Mouse (Mus musculus) urinary bladder, postnatal 10 days (tissue): ENCODE data around the gene Mrpl57.

Source experiments
- DNase-seq: peaks from one replicate; pipeline ENCODE4 v3.0.0; 2022; ENCODE audit warnings: low spot score

Gene Mrpl57

GRCm38 (mm10) chr14:57859520-57859919, 33.5 kb downstream of the Mrpl57 start:
- no peak for DNase-seq

DNA sequence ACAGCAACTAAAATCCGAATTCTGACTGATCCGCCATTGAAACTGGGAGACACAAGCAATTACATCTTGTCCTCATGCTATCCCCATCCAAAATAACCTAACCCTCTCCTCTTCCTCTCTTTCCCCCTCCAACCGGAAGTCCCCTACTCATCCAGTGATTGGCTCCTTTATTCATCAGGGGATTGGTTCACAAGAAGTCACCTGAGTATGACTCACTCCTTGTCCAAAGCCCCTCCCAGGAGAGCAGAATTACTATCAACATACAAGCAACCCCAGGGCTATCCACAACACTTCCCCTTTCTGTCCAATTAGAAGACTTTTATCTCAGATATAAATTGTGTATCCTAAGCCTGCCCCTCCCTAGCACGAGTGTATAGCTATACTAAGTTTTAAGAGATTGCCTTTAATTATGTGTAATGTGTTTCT, 36.0 kb downstream of the Mrpl57 start:
- DNase-seq, result no peak

- DNase-seq, result no peak
These were observed 37.1 kb downstream of the Mrpl57 start for GRCm38 (mm10) chr14:57863129-57863528.

GRCm38 (mm10) chr14:57865256-57865655, 39.2 kb downstream of the Mrpl57 start:
- DNase-seq, result no peak

DNA sequence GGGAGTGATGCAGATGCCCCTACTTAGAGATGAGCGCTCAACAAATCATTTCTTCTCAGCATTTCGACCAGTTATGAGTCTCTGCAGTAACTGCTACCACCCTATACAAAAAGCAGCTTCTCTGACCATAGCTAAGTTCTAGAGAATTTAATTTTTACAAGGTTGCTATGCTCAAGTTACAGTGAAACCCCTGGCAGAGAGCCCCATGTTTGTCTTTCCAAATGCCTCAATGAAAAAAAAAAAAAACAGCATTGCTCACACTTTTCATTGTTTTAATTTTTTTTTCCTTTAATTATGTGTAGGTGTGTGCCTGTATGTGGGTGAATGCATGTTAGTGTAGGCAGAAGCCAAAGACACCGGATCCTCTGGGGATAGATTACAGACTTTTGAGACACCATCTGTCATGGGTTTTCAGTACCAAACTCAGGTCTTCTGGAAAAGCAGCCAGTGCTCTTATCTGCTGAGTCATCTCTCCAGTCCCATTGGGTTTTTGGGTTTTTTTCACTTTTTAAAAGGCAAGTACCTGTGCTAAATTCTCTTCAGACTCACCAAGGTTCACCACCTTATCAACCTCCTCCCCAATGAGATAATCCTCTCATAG, 40.7 kb downstream of the Mrpl57 start:
- DNase-seq, result no peak

DNA sequence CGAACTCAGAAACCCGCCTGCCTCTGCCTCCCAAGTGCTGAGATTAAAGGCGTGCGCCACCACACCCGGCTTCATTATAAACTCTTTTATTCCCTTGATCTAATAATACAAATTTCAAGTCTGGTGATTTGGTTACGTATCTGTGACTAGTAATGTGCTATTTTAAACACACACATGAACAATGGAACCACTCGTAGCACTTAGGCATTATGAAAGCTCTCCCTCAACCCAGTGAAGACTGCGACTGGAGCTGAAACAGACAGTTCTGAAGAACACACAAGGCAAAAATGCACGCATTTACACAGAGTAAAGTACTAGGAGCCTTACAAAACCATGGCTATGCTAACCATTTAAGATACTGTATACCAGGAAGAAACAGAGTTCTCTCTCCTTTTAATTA, 51.9 kb downstream of the Mrpl57 start:
- DNase-seq, result no peak
